Mouse (Mus musculus): ENCODE data around the gene Tcf19.

GRCm38 (mm10) chr17:35548636-35549035 is 32.0 kb upstream of the Tcf19 start:
- TF ChIP-seq POLR2A (IDR thresholded peaks at IDR 0.05; ENCODE audit: borderline replicate concordance, low read depth, low read length) (no peak), CTCF (IDR thresholded peaks at IDR 0.05; ENCODE audit: low read depth, low read length) (no peak)
